Mouse (Mus musculus): ENCODE results near the gene Slpi. TPM values are rescaled to one million over a fixed set of nuclear protein-coding genes. Genes with fewer than 3 reads are reported as not detected.
"Not testable (repeated sequence)": the region's sequence is repeated elsewhere in the genome, so short reads cannot be mapped to it uniquely, and the experiment has no call there.

Gene Slpi
- polyA plus RNA-seq, 1 experiment, result 2.1 TPM

DNA sequence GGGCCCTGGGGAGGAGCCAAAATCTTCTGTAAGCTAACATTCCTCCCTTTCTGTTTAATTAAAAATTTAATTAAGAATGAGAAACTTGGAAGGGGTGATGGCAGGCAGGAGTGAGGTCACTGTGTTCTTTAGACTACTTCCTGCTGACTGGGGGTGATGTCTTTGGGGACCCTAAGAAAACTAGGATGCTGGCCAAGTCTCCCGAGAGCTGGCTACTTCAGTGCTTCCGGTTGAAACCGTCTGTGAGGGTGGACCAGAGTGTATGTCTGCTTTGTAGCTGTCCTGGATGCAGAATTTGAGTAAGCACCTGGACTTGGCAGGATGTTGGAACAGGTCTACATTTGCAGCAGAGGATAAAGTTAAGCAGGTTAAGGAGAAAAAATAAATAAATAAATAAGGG lies 21.9 kb downstream of the Slpi start:
- peaks cover 12% of the 10 kb centered on the region for H3K4me1 ChIP-seq (ENCODE audit: control insufficient read depth, insufficient read depth, low read length)
- TF ChIP-seq CTCF (IDR thresholded peaks at IDR 0.05; ENCODE audit: low read depth, low read length), result no peak
- no peak for TF ChIP-seq POLR2A (IDR thresholded peaks at IDR 0.05; ENCODE audit: borderline replicate concordance, low read depth, low read length)
- H3K27ac ChIP-seq (ENCODE audit: insufficient read depth, low read depth, low read length), result no peak overlapping the region
- no peak overlapping the region for H3K4me3 ChIP-seq (ENCODE audit: insufficient read depth, low read length)

DNA sequence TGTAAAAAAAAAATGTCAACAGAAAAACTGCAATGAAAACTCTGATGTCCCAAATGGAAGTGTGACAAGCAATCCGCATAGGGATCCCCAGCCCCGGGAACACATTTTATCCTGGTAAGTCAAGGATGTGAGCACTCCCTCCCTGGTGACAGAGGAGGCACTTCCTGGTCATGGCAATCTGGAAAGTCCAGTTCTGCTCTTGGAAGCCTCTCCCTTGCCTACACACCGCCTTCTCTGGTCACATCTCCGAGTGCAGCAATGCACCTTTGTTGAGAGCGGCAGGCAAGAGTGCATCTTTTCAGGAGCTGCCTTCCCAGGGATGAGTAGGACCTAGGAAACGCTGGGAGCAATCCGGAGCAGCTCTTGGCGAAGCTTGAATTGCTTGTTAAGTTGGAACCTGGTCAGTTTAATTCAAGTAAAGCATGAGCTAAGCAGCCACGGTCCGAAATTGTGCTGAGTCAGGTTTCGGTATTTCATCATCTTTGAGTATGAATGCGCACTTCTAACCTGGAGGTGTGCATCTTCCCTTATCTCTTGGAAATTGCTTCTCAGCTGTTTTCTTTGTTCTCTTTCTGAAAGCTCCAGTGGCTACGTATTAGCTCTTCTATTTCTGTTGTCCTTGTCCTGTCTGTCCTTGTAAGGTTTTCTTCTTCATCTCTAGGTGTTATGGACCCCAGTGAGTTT lies 27.8 kb downstream of the Slpi start:
- H3K4me1 ChIP-seq (ENCODE audit: control insufficient read depth, insufficient read depth, low read length), result peaks cover 24% of the 10 kb centered on the region
- H3K27ac ChIP-seq (ENCODE audit: insufficient read depth, low read depth, low read length), result no peak overlapping the region
- no peak overlapping the region for H3K4me3 ChIP-seq (ENCODE audit: insufficient read depth, low read length)
- TF ChIP-seq POLR2A (IDR thresholded peaks at IDR 0.05; ENCODE audit: borderline replicate concordance, low read depth, low read length) (no peak), CTCF (IDR thresholded peaks at IDR 0.05; ENCODE audit: low read depth, low read length) (no peak)

DNA sequence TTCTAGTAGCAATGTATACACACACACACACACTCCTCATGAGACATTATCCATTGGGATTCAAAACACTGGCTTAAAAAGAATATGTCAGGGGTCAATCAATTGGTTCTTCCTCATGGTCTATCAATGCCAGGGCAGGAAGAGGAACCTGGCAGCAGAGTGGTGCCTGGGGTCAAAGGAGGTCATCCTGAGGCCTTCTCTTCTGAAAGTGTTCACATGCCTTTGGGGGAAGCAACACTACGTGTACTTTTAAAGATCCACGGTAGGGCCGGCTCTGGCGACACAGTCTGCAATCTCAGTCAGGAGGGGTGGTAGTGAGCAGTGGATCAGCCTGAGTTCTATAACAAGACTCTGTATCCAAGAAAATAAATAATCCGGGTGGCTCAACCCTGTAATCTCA lies 29.2 kb downstream of the Slpi start:
- no peak overlapping the region for H3K27ac ChIP-seq (ENCODE audit: insufficient read depth, low read depth, low read length)
- H3K4me1 ChIP-seq (ENCODE audit: control insufficient read depth, insufficient read depth, low read length), result peaks cover 22% of the 10 kb centered on the region
- H3K4me3 ChIP-seq (ENCODE audit: insufficient read depth, low read length), result no peak overlapping the region
- TF ChIP-seq CTCF (IDR thresholded peaks at IDR 0.05; ENCODE audit: low read depth, low read length) (no peak), POLR2A (IDR thresholded peaks at IDR 0.05; ENCODE audit: borderline replicate concordance, low read depth, low read length) (no peak)

DNA sequence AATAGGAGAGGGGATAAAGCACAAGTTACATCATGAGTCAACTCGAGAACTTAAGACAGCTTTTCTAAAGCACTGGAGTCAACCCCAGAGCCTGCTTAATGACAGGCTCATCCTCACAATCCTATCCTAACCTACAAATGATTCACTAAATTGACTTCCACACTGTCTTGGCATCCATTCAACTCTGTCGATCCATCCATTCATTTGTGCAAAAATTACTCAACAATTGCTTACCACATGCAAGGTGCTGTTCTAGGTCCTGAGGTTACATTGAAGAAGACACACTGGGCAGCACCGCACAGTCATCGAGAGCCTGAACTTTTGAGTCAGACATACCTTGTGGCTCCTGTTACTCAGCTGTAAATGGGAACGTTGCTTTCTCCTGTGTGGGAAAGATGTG lies 29.9 kb downstream of the Slpi start:
- TF ChIP-seq CTCF (IDR thresholded peaks at IDR 0.05; ENCODE audit: low read depth, low read length), result no peak
- TF ChIP-seq POLR2A (IDR thresholded peaks at IDR 0.05; ENCODE audit: borderline replicate concordance, low read depth, low read length), result no peak
- H3K4me1 ChIP-seq (ENCODE audit: control insufficient read depth, insufficient read depth, low read length), result peaks cover 22% of the 10 kb centered on the region
- no peak overlapping the region for H3K4me3 ChIP-seq (ENCODE audit: insufficient read depth, low read length)
- no peak overlapping the region for H3K27ac ChIP-seq (ENCODE audit: insufficient read depth, low read depth, low read length)

DNA sequence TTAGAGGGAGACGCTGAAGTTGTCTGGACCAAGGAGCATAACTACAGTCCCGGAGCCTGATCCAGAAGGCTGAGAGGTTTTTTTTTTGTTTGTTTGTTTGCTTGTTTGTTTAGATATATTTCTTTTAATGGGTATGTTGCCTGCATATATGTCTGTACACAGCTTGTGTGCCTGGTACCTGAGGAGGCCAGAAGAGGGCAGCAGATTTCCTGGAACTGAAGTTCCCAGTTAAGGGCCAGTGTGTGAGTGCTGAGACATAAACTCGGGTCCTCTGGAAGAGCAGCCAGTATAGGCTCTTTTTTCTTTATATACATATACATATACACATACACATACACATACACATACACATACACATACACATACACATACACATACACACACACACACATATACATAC lies 30.5 kb downstream of the Slpi start:
- Histone ChIP-seq H3K4me1 (ENCODE audit: control insufficient read depth, insufficient read depth, low read length) (peaks cover 22% of the 10 kb centered on the region), H3K27ac (ENCODE audit: insufficient read depth, low read depth, low read length) (no peak overlapping the region), H3K4me3 (ENCODE audit: insufficient read depth, low read length) (no peak overlapping the region)
- TF ChIP-seq POLR2A (IDR thresholded peaks at IDR 0.05; ENCODE audit: borderline replicate concordance, low read depth, low read length) (no peak), CTCF (IDR thresholded peaks at IDR 0.05; ENCODE audit: low read depth, low read length) (no peak)

DNA sequence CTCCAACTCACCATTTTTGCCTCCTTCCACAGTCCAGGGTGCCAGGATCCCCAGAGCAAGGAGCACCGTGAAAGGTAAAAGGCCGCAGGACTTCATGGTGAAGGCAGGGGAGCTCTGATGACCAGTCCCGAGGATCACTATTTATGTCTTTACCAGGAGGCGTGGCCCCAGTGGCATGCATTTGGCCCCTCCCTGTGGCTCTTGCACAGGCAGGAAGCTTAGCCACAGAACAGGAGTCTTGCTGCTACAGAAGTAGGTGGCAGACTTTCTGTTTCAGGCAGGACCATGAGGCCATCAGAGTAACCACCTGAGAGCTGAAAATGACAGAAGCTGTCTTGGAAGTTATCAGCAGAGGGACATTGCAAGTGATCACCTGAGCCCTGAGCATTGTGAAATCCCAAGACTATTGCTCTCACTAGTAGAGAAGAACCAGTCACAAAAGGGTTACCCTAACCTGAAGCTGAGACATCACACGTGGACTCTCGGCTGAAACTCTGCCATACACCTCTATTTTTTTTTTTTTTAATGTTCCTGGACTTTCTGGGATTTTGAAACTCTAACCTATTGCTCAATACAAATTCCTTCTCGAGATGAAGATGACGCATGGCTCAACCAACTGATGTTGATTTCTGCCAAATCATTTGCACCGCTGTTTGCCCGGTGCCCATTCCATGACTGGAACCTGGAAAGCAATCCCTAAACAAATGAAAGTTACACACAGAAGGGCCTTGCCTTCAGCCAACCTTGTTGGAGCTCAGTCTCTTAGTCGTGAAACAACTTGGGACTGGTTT lies 32.5 kb downstream of the Slpi start:
- Histone ChIP-seq H3K4me3 (ENCODE audit: insufficient read depth, low read length) (no peak overlapping the region), H3K27ac (ENCODE audit: insufficient read depth, low read depth, low read length) (no peak overlapping the region), H3K4me1 (ENCODE audit: control insufficient read depth, insufficient read depth, low read length) (peaks cover 22% of the 10 kb centered on the region)
- TF ChIP-seq POLR2A (IDR thresholded peaks at IDR 0.05; ENCODE audit: borderline replicate concordance, low read depth, low read length) (no peak), CTCF (IDR thresholded peaks at IDR 0.05; ENCODE audit: low read depth, low read length) (no peak)

DNA sequence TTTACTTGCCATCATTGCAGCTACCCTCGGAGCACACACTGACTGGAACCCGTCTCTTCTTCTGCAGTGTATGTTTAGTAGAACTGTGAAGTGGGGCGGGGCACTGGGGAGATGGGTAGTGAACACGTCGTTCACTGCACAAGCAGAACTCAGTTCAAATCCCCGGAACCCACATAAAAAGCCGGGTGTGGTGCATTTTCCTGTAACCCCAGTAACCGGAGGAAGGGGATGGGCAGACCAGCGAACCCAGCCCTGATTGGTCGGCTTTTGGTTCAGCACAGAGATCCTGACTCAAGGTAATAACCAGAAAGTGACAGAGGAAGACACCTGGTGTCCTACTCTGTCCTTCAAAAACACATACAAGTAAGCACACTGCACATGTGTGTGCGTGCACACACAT lies 35.5 kb downstream of the Slpi start:
- peaks cover 11% of the 10 kb centered on the region; the same call in 1 of the 2 replicates for H3K4me1 ChIP-seq (ENCODE audit: control insufficient read depth, insufficient read depth, low read length)
- no peak overlapping the region for H3K4me3 ChIP-seq (ENCODE audit: insufficient read depth, low read length)
- TF ChIP-seq POLR2A (IDR thresholded peaks at IDR 0.05; ENCODE audit: borderline replicate concordance, low read depth, low read length) (no peak), CTCF (IDR thresholded peaks at IDR 0.05; ENCODE audit: low read depth, low read length) (no peak)
- no peak overlapping the region for H3K27ac ChIP-seq (ENCODE audit: insufficient read depth, low read depth, low read length)

DNA sequence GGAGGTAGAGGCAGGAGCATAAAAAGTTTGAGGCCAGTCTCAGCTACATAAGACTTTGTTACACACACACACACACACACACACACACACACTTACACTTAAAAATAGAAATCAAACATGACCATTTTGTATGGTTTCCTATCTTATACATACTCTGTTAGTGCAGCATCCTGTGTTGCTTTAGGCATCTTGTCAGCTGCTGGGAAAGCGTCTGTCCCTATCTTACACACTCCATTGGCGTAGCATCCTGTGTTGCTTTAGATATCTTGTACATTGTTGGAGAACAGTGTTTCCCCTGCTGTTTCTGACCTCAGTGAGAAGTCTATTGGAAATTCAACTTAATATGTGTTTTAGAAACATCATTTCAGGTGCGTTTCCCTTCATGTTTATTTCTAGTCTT lies 36.2 kb downstream of the Slpi start:
- TF ChIP-seq POLR2A (IDR thresholded peaks at IDR 0.05; ENCODE audit: borderline replicate concordance, low read depth, low read length) (no peak), CTCF (IDR thresholded peaks at IDR 0.05; ENCODE audit: low read depth, low read length) (no peak)
- Histone ChIP-seq H3K4me1 (ENCODE audit: control insufficient read depth, insufficient read depth, low read length) (peaks cover 11% of the 10 kb centered on the region; the same call in 1 of the 2 replicates), H3K4me3 (ENCODE audit: insufficient read depth, low read length) (no peak overlapping the region), H3K27ac (ENCODE audit: insufficient read depth, low read depth, low read length) (no peak overlapping the region)

DNA sequence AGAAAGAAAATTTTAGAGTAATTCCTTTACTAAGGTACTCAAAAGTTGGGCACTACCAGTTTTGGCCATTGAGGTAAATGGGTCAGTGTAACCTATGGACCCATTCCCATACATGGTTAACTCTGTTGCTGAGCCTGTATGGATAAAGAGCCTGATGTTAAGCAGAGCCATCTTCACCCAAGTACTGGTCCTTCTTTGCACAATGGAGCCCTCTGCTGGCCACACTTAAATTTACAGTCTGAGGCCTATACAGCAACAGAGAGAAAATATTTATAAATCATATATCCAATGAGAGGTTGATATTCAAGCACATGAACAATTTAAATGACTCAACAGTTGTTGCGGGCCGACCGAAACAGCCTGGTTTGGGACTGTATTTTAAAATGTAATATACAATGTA lies 39.9 kb downstream of the Slpi start:
- H3K27ac ChIP-seq (ENCODE audit: insufficient read depth, low read depth, low read length), result no peak overlapping the region
- TF ChIP-seq CTCF (IDR thresholded peaks at IDR 0.05; ENCODE audit: low read depth, low read length), result no peak
- H3K4me3 ChIP-seq (ENCODE audit: insufficient read depth, low read length), result no peak overlapping the region
- H3K4me1 ChIP-seq (ENCODE audit: control insufficient read depth, insufficient read depth, low read length), result no peaks in the 10 kb centered on the region

DNA sequence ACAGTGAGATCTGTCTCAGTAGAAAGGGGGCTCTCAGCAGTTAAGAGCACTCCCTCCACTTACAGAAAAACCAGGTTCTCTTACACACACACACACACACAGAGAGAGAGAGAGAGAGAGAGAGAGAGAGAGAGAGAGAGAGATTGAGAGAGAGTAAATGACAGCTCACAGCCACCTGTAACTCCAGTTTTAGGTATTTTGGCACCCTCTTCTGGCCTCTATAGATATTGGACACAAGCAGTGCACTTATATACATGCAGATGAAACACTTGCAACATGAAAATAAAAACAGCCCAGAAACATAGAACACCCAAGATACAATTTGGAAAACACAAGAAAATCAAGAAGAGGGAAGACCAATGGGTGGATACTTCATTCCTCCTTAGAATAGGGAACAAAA lies 41.2 kb downstream of the Slpi start:
- H3K27ac ChIP-seq (ENCODE audit: insufficient read depth, low read depth, low read length); H3K4me1 ChIP-seq (ENCODE audit: control insufficient read depth, insufficient read depth, low read length); H3K4me3 ChIP-seq (ENCODE audit: insufficient read depth, low read length): not testable (repeated sequence)

DNA sequence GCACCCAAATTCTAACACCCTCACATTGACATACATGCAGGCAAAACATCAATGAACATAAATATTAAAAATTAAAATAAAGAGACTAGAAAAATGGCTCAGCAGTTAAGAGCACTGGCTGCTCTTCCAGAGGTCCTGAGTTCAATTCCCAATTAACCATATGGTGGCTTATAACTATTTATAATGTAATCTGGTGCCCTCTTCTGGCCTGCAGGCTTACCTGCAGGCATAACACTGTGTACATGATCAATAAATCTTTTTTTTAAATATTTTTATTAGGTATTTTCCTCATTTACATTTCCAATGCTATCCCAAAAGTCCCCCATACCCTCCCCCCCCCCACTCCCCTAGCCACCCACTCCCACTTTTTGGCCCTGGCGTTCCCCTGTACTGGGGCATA lies 45.2 kb downstream of the Slpi start:
- H3K27ac ChIP-seq (ENCODE audit: insufficient read depth, low read depth, low read length); H3K4me1 ChIP-seq (ENCODE audit: control insufficient read depth, insufficient read depth, low read length); H3K4me3 ChIP-seq (ENCODE audit: insufficient read depth, low read length): not testable (repeated sequence)

DNA sequence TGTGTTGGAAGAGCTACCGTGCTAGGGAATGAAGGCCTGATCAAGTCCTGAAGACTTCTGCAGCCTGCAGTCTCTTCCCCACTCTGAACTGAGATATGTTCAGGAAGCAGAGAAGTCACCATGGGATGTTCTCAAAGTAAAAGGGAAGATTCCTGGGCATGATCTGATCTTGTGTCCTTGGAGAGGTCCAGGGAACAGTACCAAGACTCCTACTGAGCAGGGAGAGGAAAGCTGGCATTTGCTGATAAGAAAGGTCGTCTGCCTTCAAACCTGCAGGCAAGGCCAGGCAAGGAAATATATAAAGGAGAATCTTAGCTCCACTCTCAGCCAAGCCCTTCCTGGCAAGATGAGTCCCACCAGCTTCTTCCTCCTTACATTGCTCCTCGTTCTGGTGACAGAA lies 56.5 kb downstream of the Slpi start, which contains the start of gene Svs5:
Gene Svs5 (plus strand): TSS at position 301 of the 400 bp plus-strand sequence.
- H3K27ac ChIP-seq (ENCODE audit: insufficient read depth, low read depth, low read length); H3K4me3 ChIP-seq (ENCODE audit: insufficient read depth, low read length); H3K4me1 ChIP-seq (ENCODE audit: control insufficient read depth, insufficient read depth, low read length): not testable (repeated sequence)
